Mouse (Mus musculus) midbrain, embryonic 16.5 days (tissue): Measurements from ENCODE around the gene Acvr1c. TPM values are rescaled to one million over a fixed set of nuclear protein-coding genes. Genes with fewer than 3 reads are reported as not detected.
A peak's percentile ranks its signal among the peaks of the same experiment; 100 is the strongest.

Experiments used
- ATAC-seq: fragments of 200-750 bp; cut with Nextera tagmentation; 2 replicates; pipeline ENCODE4 v1.8.0; 2017; ENCODE audit warnings: moderate TSS enrichment
- H3K27ac ChIP-seq: fragments of 300-500 bp; sonication (generic); 2 replicates; pipeline ENCODE4 v1.5.1; 2014; ENCODE audit warnings: mild to moderate bottlenecking, low read length, mixed read lengths
- H3K27me3 ChIP-seq: fragments of 300-500 bp; sonication (generic); 2 replicates; pipeline ENCODE4 v1.6.1; 2014; ENCODE audit warnings: low read depth, low read length, mixed read lengths; ENCODE audit not compliant: control insufficient read depth, insufficient read depth
- H3K36me3 ChIP-seq: fragments of 300-500 bp; sonication (generic); 2 replicates; pipeline ENCODE4 v1.6.1; 2014; ENCODE audit warnings: mild to moderate bottlenecking, low read length, moderate library complexity, mixed read lengths; ENCODE audit not compliant: control insufficient read depth, insufficient read depth
- H3K4me1 ChIP-seq: fragments of 300-500 bp; sonication (generic); 2 replicates; pipeline ENCODE4 v1.6.1; 2014; ENCODE audit warnings: mild to moderate bottlenecking, low read length, mixed read lengths; ENCODE audit not compliant: control insufficient read depth, insufficient read depth
- H3K4me2 ChIP-seq: fragments of 300-500 bp; sonication (generic); 2 replicates; pipeline ENCODE4 v1.6.1; 2014; ENCODE audit warnings: mild to moderate bottlenecking, low read length, mixed read lengths
- H3K4me3 ChIP-seq: fragments of 300-500 bp; sonication (generic); 2 replicates; pipeline ENCODE4 v1.5.1; 2014; ENCODE audit warnings: low read depth, mild to moderate bottlenecking, low read length, moderate library complexity, mixed read lengths
- H3K9ac ChIP-seq: fragments of 300-500 bp; sonication (generic); 2 replicates; pipeline ENCODE4 v1.6.1; 2014; ENCODE audit warnings: low read depth, low read length, mixed read lengths
- H3K9me3 ChIP-seq: fragments of 300-500 bp; sonication (generic); replicated peaks from 2 replicates; pipeline ENCODE4 v1.6.1; 2014; ENCODE audit warnings: mild to moderate bottlenecking, low read length, mixed read lengths; ENCODE audit not compliant: control insufficient read depth, poor library complexity, severe bottlenecking
- WGBS: fragments of 180-500 bp; shearing (Covaris S2); extraction: QIAGEN DNeasy Blood & Tissue Kit; methylation state at CpG from one replicate; pipeline ENCODE4 v1.1.7; 2014; 5-methylcytosine and 5-hydroxymethylcytosine counted together
- polyA plus RNA-seq: library from polyadenylated mRNA; unstranded; fragments of >200 nt; fragmentation: Nextera tagmentation; extraction: Ambion mirVana; gene quantifications from 2 replicates; pipeline ENCODE4 v1.2.1, GENCODE M21; 2015

The Acvr1c gene
- polyA plus RNA-seq = 0.49 and 0.85 TPM in 2 replicates

DNA sequence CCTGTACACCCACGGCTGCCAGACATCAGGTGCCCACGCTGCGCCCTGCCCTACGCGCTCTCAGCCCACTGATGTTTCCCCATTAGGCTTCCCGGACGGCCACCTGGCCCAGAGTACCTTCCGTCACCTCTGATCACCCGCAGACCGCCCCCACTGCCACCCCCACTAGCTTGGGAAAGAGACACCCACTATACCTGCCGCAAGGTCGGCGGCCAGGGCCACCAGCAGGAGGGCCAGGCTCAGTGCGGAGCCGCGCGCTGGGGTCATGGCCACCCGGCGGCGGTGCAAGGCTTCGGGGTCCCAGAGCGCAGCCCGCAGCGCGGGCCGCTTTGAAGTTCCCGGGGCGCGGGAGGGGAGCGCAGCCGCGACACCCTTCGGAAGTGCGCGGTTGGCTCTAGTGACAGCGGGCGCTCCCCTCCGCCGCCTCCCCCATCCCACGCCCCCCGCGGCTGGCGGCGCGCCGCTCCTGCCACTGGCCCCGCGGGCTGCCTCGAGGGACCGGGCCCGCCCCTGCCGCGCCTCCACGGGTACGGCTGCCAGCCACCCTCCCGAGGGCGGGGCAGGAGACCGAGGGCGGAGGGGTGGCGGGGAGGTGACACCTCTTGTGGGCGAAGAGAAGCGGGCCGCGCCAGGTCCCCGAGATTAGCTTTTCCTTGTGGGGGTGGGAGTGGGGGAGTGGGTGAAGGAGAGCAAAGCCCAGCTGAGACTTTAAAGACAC, at the start of gene Acvr1c:
TSS of gene Acvr1c (minus strand) at position 482 of the 718 bp plus-strand sequence.
- peak; percentile 78 for ATAC-seq
- Histone ChIP-seq H3K9ac (peak within 1 kb of the TSS; percentile 69), H3K27ac (no peak within 1 kb of the TSS), H3K27me3 (peaks cover 9% of the 10 kb centered on the region), H3K9me3 (no peaks in the 10 kb centered on the region), H3K4me3 (peak within 1 kb of the TSS; percentile 73), H3K4me2 (peak within 1 kb of the TSS; percentile 100), H3K4me1 (peaks cover 8% of the 10 kb centered on the region), H3K36me3 (no peaks in the 10 kb centered on the region)
- WGBS = under 1% methylated on average over 47 of the region's 65 CpGs

GRCm38 (mm10) chr2:58403481-58403880, 45.8 kb upstream of the Acvr1c start:
- Histone ChIP-seq H3K27me3 (no peaks in the 10 kb centered on the region), H3K36me3 (no peaks in the 10 kb centered on the region), H3K4me3 (no peak overlapping the region), H3K9me3 (no peaks in the 10 kb centered on the region), H3K27ac (no peak overlapping the region), H3K4me1 (no peaks in the 10 kb centered on the region), H3K9ac (no peak overlapping the region), H3K4me2 (no peak overlapping the region)
- WGBS = 92% methylated on average over 2 of the region's 2 CpGs
- no peak for ATAC-seq

DNA sequence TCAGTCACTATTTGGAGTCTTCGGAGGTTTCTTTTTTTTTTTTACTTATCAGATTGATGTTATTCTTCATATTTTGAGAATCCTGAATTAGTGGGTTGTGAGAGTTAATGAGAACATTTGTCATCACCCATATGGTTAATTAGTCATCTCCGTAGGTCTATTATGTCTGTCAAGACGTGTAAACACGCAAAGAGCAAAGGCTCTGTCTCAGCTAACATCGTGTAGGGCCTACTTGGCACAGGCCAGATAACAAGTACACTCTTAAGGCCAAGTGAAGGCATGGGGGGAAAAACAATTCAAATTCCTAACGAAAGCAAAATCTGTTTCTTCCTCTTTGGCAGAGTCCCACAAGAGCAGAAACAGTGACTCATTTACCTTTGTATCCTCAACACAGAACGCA, 30.9 kb upstream of the Acvr1c start:
- Histone ChIP-seq H3K27me3 (no peaks in the 10 kb centered on the region), H3K4me1 (no peaks in the 10 kb centered on the region), H3K4me3 (no peak overlapping the region), H3K9me3 (no peaks in the 10 kb centered on the region), H3K27ac (no peak overlapping the region), H3K9ac (no peak overlapping the region), H3K36me3 (no peaks in the 10 kb centered on the region), H3K4me2 (no peak overlapping the region)
- no peak for ATAC-seq
- WGBS = 85% methylated on average over 7 of the region's 7 CpGs

DNA sequence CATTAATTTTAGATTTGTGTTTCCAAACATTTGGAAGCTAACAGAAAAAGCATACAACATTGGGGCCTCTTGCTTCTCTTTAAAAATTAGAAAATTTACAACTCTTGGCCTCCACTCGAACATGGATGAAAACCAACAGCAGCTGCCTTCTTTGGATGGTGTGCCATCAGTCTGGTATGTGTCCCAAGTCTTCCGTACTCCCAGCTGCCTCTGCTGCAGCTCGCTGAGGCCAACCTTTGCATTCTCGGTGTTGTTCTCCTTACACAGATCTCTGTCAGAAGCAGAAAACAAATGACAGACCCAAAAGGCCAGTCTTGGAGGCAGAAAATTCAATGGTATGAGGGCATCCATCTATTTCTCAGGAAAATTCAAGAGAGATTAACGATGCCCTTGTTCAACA, 22.3 kb upstream of the Acvr1c start:
- H3K36me3 ChIP-seq = no peaks in the 10 kb centered on the region
- no peaks in the 10 kb centered on the region; the same call in 1 of the 2 replicates for H3K4me1 ChIP-seq
- H3K27me3 ChIP-seq = no peaks in the 10 kb centered on the region
- no peak overlapping the region for H3K27ac ChIP-seq
- no peak overlapping the region for H3K9ac ChIP-seq
- WGBS = 76% methylated on average over 5 of the region's 5 CpGs
- no peak overlapping the region for H3K4me2 ChIP-seq
- no peak overlapping the region for H3K4me3 ChIP-seq
- no peaks in the 10 kb centered on the region for H3K9me3 ChIP-seq
- ATAC-seq = no peak

DNA sequence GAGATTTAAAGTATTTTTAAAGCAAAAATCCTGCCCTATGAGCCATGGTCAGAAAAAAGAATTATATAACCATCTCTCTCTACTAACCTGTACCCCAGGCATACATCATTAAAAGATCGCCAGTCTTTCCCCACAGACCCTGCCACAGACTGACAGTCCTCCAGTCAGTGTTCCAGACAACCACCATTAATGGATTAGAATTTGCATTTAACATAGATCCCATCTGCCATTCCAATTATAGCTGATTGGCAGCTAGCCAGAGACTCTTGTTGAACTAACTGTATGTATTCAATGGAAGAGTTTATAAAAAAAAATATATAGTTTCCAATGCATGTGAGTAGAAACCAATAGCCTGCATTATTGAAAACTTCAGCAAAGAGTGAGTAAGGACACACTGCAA, 21.8 kb upstream of the Acvr1c start:
- no peaks in the 10 kb centered on the region for H3K9me3 ChIP-seq
- no peaks in the 10 kb centered on the region for H3K36me3 ChIP-seq
- H3K9ac ChIP-seq = no peak overlapping the region
- H3K27ac ChIP-seq = no peak overlapping the region
- H3K27me3 ChIP-seq = no peaks in the 10 kb centered on the region
- WGBS = 42% methylated on average over 1 of the region's 1 CpGs
- no peak overlapping the region for H3K4me3 ChIP-seq
- no peak overlapping the region for H3K4me2 ChIP-seq
- no peak for ATAC-seq
- no peaks in the 10 kb centered on the region; the same call in 1 of the 2 replicates for H3K4me1 ChIP-seq

DNA sequence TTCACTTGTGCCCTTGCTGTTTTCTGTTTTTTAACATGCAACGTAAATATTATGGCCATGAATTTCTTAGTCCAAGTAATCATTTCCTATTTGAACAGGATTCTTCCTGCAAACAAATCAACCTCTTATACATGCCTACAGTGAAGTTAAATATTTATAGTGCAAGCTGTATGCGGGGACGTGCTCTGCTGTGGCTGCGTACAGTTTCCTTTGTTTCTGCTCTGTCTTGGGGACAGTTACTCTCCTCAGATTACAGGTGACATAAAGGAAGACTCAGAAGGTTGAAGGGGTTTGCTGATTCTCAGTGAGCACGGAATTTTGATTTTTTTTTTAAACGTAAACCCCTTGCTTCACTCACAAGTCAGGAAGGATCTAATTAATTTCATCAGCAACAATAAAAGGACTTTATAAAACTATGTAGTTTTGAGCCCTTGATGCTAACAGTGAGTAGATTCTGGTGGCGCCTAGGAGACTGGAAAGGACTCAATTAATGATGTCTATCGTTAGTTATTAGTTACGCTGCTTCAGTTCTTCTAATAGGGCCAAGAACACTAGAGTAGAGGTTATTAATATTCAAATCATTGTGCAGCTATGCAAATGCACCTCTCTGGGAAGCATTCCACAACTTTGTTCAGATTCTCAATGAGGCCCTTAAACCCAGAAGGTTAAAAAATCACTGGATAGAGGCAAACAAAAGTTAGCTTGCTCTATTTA, 19.9 kb upstream of the Acvr1c start:
- H3K36me3 ChIP-seq = no peaks in the 10 kb centered on the region
- H3K9me3 ChIP-seq = no peaks in the 10 kb centered on the region
- no peak overlapping the region for H3K4me2 ChIP-seq
- WGBS = 52% methylated on average over 9 of the region's 9 CpGs
- H3K27me3 ChIP-seq = no peaks in the 10 kb centered on the region
- peak; percentile 70; the same call in 1 of the 2 replicates for ATAC-seq
- H3K4me3 ChIP-seq = no peak overlapping the region
- H3K4me1 ChIP-seq = no peaks in the 10 kb centered on the region; the same call in 1 of the 2 replicates
- H3K9ac ChIP-seq = no peak overlapping the region
- 0 out of 2 replicates have a peak overlapping the region, but pooled peaks have one; percentile 22 for H3K27ac ChIP-seq

- no peaks in the 10 kb centered on the region for H3K36me3 ChIP-seq
- H3K4me1 ChIP-seq = no peaks in the 10 kb centered on the region
- no peak for ATAC-seq
- no peaks in the 10 kb centered on the region for H3K9me3 ChIP-seq
- no peaks in the 10 kb centered on the region for H3K27me3 ChIP-seq
- H3K9ac ChIP-seq = no peak overlapping the region
- H3K27ac ChIP-seq = no peak overlapping the region
- no peak overlapping the region for H3K4me2 ChIP-seq
- no peak overlapping the region for H3K4me3 ChIP-seq
- WGBS = 59% methylated on average over 3 of the region's 3 CpGs
Measured at GRCm38 (mm10) chr2:58366196-58366595, 8.5 kb upstream of the Acvr1c start.

GRCm38 (mm10) chr2:58361361-58362046, 3.8 kb upstream of the Acvr1c start:
- Histone ChIP-seq H3K4me3 (no peak overlapping the region), H3K4me1 (peaks cover 5% of the 10 kb centered on the region), H3K4me2 (no peak overlapping the region), H3K36me3 (no peaks in the 10 kb centered on the region), H3K9ac (no peak overlapping the region), H3K9me3 (no peaks in the 10 kb centered on the region), H3K27me3 (peaks cover 3% of the 10 kb centered on the region; the same call in 1 of the 2 replicates), H3K27ac (no peak overlapping the region)
- ATAC-seq = no peak
- WGBS = 95% methylated on average over 3 of the region's 3 CpGs

GRCm38 (mm10) chr2:58358132-58358460, 401 bp upstream of the Acvr1c start:
- WGBS = 11% methylated on average over 3 of the region's 3 CpGs
- H3K9ac ChIP-seq = no peak overlapping the region

More at GRCm38 (mm10) chr2:58358132-58358460, 401 bp upstream of the Acvr1c start:
- no peak overlapping the region for H3K27ac ChIP-seq
- peaks cover 8% of the 10 kb centered on the region for H3K4me1 ChIP-seq
- no peaks in the 10 kb centered on the region for H3K9me3 ChIP-seq
- no peaks in the 10 kb centered on the region for H3K36me3 ChIP-seq
- peak overlapping the region; percentile 73; the same call in 1 of the 2 replicates for H3K4me3 ChIP-seq
- H3K4me2 ChIP-seq = peak overlapping the region; percentile 100
- peak; percentile 59; the same call in 1 of the 2 replicates for ATAC-seq
- peaks cover 9% of the 10 kb centered on the region for H3K27me3 ChIP-seq
